Mouse (Mus musculus) kidney, adult 10 weeks (tissue): ENCODE data around the gene Tmem177. TPM values are rescaled to one million over a fixed set of nuclear protein-coding genes. Genes with fewer than 3 reads are reported as not detected.

Source experiments
- polyA plus RNA-seq: library from polyadenylated mRNA; stranded (reverse); fragments of 350-450 nt; fragmentation: Illumina TruSeq; extraction: RNeasy Lipid Tissue Mini Kit (QIAGEN cat#74804); gene quantifications from one replicate; pipeline ENCODE4 v1.2.3, GENCODE M21; 2014; ENCODE audit warnings: low read depth, low replicate concordance

Tmem177 gene
- polyA plus RNA-seq, result 7.3 TPM

DNA sequence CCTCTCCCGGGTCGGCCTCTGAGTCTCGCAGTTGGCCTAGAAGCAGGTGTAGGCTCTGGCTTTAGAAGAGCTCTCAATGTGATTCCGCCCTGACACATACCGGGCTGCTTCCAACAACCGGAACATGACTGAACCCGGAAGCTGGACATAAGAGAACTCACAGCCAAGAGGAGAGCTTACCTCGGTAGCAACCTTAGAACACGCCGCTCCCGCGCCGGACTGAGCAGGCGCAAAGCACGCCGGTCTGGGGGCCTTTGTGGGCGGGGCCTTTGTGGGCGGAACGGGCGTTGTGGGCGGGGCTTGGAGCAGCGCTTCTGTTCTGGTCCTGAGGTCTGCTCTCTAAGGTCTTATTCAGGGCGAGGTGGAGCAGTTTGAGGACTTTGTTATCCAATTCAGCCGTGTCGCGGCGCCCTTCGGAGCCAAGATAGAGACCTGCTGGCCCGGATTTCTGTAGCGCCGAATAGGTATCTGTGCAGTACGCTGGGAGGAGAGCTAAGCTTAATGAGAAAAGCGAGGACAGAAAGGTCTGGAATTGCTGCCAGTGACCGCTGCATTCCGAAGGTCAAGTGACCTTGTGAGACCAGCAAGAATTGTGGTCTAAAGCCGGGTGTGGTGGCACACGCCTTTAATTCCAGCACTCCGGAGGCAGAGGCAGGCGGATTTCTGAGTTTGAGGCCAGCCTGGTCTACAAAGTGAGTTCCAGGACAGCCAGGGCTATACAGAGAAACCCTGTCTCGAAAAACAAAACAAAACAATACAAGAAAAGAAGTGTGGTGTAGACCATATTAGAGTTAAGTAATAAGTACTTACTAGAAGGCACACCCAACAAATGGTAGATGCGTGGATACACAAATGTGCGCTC is at the start of gene Tmem177:
TSS of gene Tmem177 (minus strand) at position 256 of the 862 bp plus-strand sequence.

Other genes with a start within 250 kb of the Tmem177 start
- gene Ptpn4, start 75.6 kb downstream of the Tmem177 start, polyA plus RNA-seq, result 39.3 TPM
- not detected for gene Cfap221, start 84.0 kb upstream of the Tmem177 start, polyA plus RNA-seq
- not detected for gene Sctr, start 93.7 kb upstream of the Tmem177 start, polyA plus RNA-seq
- 4.4 TPM for gene Tmem37, start 160.9 kb upstream of the Tmem177 start, polyA plus RNA-seq
- gene Dbi, start 207.9 kb upstream of the Tmem177 start, polyA plus RNA-seq, result 1,139 TPM
- gene 3110009E18Rik, start 208.0 kb upstream of the Tmem177 start, polyA plus RNA-seq, result 10.7 TPM